Mouse (Mus musculus): ENCODE results near the gene Brk1. TPM values are rescaled to one million over a fixed set of nuclear protein-coding genes. Genes with fewer than 3 reads are reported as not detected.

Brk1 gene
- polyA plus RNA-seq, 1 experiment from 2014 or later: 208 TPM

- Histone ChIP-seq H3K4me1 (peaks cover 4% of the 10 kb centered on the region; the same call in 1 of the 2 replicates), H3K4me3 (no peak overlapping the region), H3K9me3 (replicated peaks) (no peaks in the 10 kb centered on the region), H3K27me3 (ENCODE audit: low read depth, poor library complexity, severe bottlenecking) (no peaks in the 10 kb centered on the region), H3K27ac (no peak overlapping the region), H3K36me3 (no peaks in the 10 kb centered on the region)
- WGBS: 57% methylated on average over 16 of the region's 16 CpGs
- DNase-seq (ENCODE audit: low spot score): no peak
Measured at GRCm38 (mm10) chr6:113654753-113655397, 50.3 kb downstream of the Brk1 start.

- Histone ChIP-seq H3K4me3 (no peak overlapping the region), H3K36me3 (no peaks in the 10 kb centered on the region), H3K4me1 (peaks cover 7% of the 10 kb centered on the region; the same call in 1 of the 2 replicates), H3K27ac (no peak overlapping the region), H3K9me3 (replicated peaks) (no peaks in the 10 kb centered on the region), H3K27me3 (ENCODE audit: low read depth, poor library complexity, severe bottlenecking) (no peaks in the 10 kb centered on the region)
- WGBS: 92% methylated on average over 3 of the region's 3 CpGs
- no peak for DNase-seq (ENCODE audit: low spot score)
Measured at GRCm38 (mm10) chr6:113655475-113655874, 50.9 kb downstream of the Brk1 start.

- WGBS: 93% methylated on average over 6 of the region's 6 CpGs
- Histone ChIP-seq H3K4me3 (no peak overlapping the region), H3K36me3 (no peaks in the 10 kb centered on the region), H3K27ac (no peak overlapping the region), H3K9me3 (replicated peaks) (no peaks in the 10 kb centered on the region), H3K27me3 (ENCODE audit: low read depth, poor library complexity, severe bottlenecking) (no peaks in the 10 kb centered on the region), H3K4me1 (peaks cover 20% of the 10 kb centered on the region)
- no peak for DNase-seq (ENCODE audit: low spot score)
Measured at GRCm38 (mm10) chr6:113656847-113657246, 52.3 kb downstream of the Brk1 start.

- Histone ChIP-seq H3K27ac (no peak overlapping the region; the same call in 1 of the 2 replicates), H3K4me3 (no peak overlapping the region), H3K27me3 (ENCODE audit: low read depth, poor library complexity, severe bottlenecking) (no peaks in the 10 kb centered on the region), H3K4me1 (peaks cover 24% of the 10 kb centered on the region), H3K36me3 (no peaks in the 10 kb centered on the region), H3K9me3 (replicated peaks) (no peaks in the 10 kb centered on the region)
- DNase-seq (ENCODE audit: low spot score): no peak
- 85% methylated on average over 3 of the region's 3 CpGs for WGBS
Measured at GRCm38 (mm10) chr6:113658226-113658625, 53.7 kb downstream of the Brk1 start.

GRCm38 (mm10) chr6:113659648-113660491, 55.3 kb downstream of the Brk1 start:
- WGBS: 84% methylated on average over 8 of the region's 8 CpGs
- no peak overlapping the region for H3K4me3 ChIP-seq
- H3K4me1 ChIP-seq: peaks cover 24% of the 10 kb centered on the region
- DNase-seq (ENCODE audit: low spot score): no peak
- no peak overlapping the region for H3K27ac ChIP-seq
- no peaks in the 10 kb centered on the region for H3K9me3 ChIP-seq (replicated peaks)
- H3K36me3 ChIP-seq: no peaks in the 10 kb centered on the region
- H3K27me3 ChIP-seq (ENCODE audit: low read depth, poor library complexity, severe bottlenecking): no peaks in the 10 kb centered on the region

- Histone ChIP-seq H3K36me3 (no peaks in the 10 kb centered on the region), H3K27ac (no peak overlapping the region)
Measured at GRCm38 (mm10) chr6:113660492-113661352, 56.1 kb downstream of the Brk1 start.

GRCm38 (mm10) chr6:113661353-113662241, 57.0 kb downstream of the Brk1 start:
- DNase-seq (ENCODE audit: low spot score): no peak
- WGBS: 70% methylated on average over 12 of the region's 12 CpGs
- Histone ChIP-seq H3K9me3 (replicated peaks) (no peaks in the 10 kb centered on the region), H3K27me3 (ENCODE audit: low read depth, poor library complexity, severe bottlenecking) (no peaks in the 10 kb centered on the region), H3K4me1 (peaks cover 33% of the 10 kb centered on the region), H3K36me3 (no peaks in the 10 kb centered on the region), H3K4me3 (no peak overlapping the region), H3K27ac (peak overlapping the region; percentile 31; the same call in 1 of the 2 replicates)

More at GRCm38 (mm10) chr6:113660492-113661352, 56.1 kb downstream of the Brk1 start:
- Histone ChIP-seq H3K9me3 (replicated peaks) (no peaks in the 10 kb centered on the region), H3K27me3 (ENCODE audit: low read depth, poor library complexity, severe bottlenecking) (no peaks in the 10 kb centered on the region), H3K4me1 (peaks cover 28% of the 10 kb centered on the region), H3K4me3 (no peak overlapping the region)
- 74% methylated on average over 14 of the region's 14 CpGs for WGBS
- DNase-seq (ENCODE audit: low spot score): no peak

GRCm38 (mm10) chr6:113662964-113663700, 58.6 kb downstream of the Brk1 start:
- DNase-seq (ENCODE audit: low spot score): no peak
- Histone ChIP-seq H3K4me1 (peaks cover 41% of the 10 kb centered on the region), H3K36me3 (no peaks in the 10 kb centered on the region), H3K4me3 (no peak overlapping the region), H3K27me3 (ENCODE audit: low read depth, poor library complexity, severe bottlenecking) (no peaks in the 10 kb centered on the region), H3K9me3 (replicated peaks) (no peaks in the 10 kb centered on the region), H3K27ac (no peak overlapping the region)
- WGBS: 96% methylated on average over 8 of the region's 8 CpGs

GRCm38 (mm10) chr6:113664305-113664704, 59.7 kb downstream of the Brk1 start:
- WGBS: 89% methylated on average over 7 of the region's 7 CpGs
- no peak for DNase-seq (ENCODE audit: low spot score)
- H3K4me3 ChIP-seq: no peak overlapping the region
- H3K36me3 ChIP-seq: no peaks in the 10 kb centered on the region
- H3K27ac ChIP-seq: no peak overlapping the region
- no peaks in the 10 kb centered on the region for H3K27me3 ChIP-seq (ENCODE audit: low read depth, poor library complexity, severe bottlenecking)
- H3K4me1 ChIP-seq: peaks cover 52% of the 10 kb centered on the region
- no peaks in the 10 kb centered on the region for H3K9me3 ChIP-seq (replicated peaks)
